Mouse (Mus musculus) ES-E14 (cell line): ENCODE data around the gene Kank4.

Experiments used
- CHD2 ChIP-seq: IDR thresholded peaks from 2 replicates; pipeline ENCODE4 v1.6.1; 2014; ENCODE audit warnings: mild to moderate bottlenecking, low read depth, low read length, inconsistent platforms
- MAFK ChIP-seq: IDR thresholded peaks from 2 replicates; pipeline ENCODE4 v1.6.1; 2014; ENCODE audit warnings: mild to moderate bottlenecking, low read depth, low read length, inconsistent platforms; ENCODE audit not compliant: insufficient read depth

DNA sequence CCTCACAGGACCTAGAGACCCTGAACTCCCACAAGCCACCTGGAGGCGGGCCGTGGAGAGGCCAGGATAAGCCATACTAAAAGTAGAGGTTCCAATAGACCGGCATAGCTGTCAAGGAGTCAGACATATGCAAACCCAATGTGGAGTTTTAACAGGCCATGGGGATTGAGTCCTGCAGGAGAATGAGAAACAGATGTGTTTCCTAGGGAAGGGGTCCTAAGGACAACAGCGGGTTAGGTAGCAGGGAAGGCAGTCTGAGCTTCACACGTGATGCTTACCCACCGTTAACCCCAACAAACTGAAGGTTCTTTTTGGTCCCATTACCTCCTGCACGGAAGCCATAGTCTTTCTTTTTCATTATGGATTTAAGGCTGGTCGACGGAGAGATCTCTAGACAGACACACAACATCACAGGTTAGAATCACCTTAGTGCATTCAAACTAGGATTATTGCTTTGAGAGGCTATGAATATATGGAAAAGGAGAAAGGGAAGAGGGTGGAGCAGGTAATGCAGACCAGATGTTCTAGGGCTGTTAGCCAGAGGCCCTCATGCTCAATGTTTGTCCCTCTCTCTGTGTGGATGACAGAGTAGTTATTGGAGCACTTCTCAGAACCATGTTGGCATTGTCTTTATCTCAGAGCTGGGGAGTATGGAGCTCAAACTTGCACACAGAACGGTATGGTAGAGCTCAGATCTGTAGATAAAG, 40.5 kb downstream of the Kank4 start:
- TF ChIP-seq CHD2 (no peak), MAFK (no peak)
